Mouse (Mus musculus) forebrain, embryonic 10.5 days (tissue): ENCODE data around the gene Ifit1bl2. TPM values are rescaled to one million over a fixed set of nuclear protein-coding genes. Genes with fewer than 3 reads are reported as not detected.
"Not testable (repeated sequence)": the region's sequence is repeated elsewhere in the genome, so short reads cannot be mapped to it uniquely, and the experiment has no call there.

Experiments
- DNase-seq: peaks from one replicate; pipeline ENCODE4 v3.0.0-alpha.2; 2017; ENCODE audit warnings: low spot score; ENCODE audit errors: extremely low spot score
- H3K27ac ChIP-seq: fragments of 300-500 bp; sonication (generic); 2 replicates; pipeline ENCODE4 v1.5.1; 2016; ENCODE audit warnings: mild to moderate bottlenecking
- H3K27me3 ChIP-seq: fragments of 300-500 bp; sonication (generic); 2 replicates; pipeline ENCODE4 v1.6.1; 2016; ENCODE audit warnings: mild to moderate bottlenecking; ENCODE audit not compliant: poor library complexity, severe bottlenecking
- H3K36me3 ChIP-seq: fragments of 300-500 bp; sonication (generic); replicated peaks from 2 replicates; pipeline ENCODE4 v1.6.1; 2016; ENCODE audit warnings: mild to moderate bottlenecking, moderate library complexity
- H3K4me1 ChIP-seq: fragments of 300-500 bp; sonication (generic); 2 replicates; pipeline ENCODE4 v1.6.1; 2016
- H3K4me3 ChIP-seq: fragments of 300-500 bp; sonication (generic); 2 replicates; pipeline ENCODE4 v1.5.1; 2016; ENCODE audit warnings: mild to moderate bottlenecking, moderate library complexity
- H3K9me3 ChIP-seq: fragments of 300-500 bp; sonication (generic); 2 replicates; pipeline ENCODE4 v1.6.1; 2016; ENCODE audit warnings: mild to moderate bottlenecking, moderate library complexity
- whole genome bisulfite sequencing: fragments of 180-500 bp; shearing (Covaris S2); methylation state at CpG from one replicate; pipeline ENCODE4 v1.1.7; 2016; 5-methylcytosine and 5-hydroxymethylcytosine counted together
- polyA plus RNA-seq: library from polyadenylated mRNA; unstranded; fragments of >200 nt; fragmentation: Nextera tagmentation; extraction: Ambion mirVana; gene quantifications from 2 replicates; pipeline ENCODE4 v1.2.1, GENCODE M21; 2016

The Ifit1bl2 gene
- not detected in 2 replicates for polyA plus RNA-seq

GRCm38 (mm10) chr19:34640623-34641022 is at the start of gene Ifit1bl2, which contains the start of gene Ifit1:
Gene Ifit1bl2 (minus strand): TSS chr19:34640743.
Gene Ifit1 (plus strand): TSS chr19:34640871.
- H3K9me3 ChIP-seq: no peaks in the 10 kb centered on the region
- H3K27ac ChIP-seq: no peak within 1 kb of the TSS
- H3K27me3 ChIP-seq: no peaks in the 10 kb centered on the region
- no peak within 1 kb of the TSS for H3K4me3 ChIP-seq
- no peaks in the 10 kb centered on the region for H3K36me3 ChIP-seq
- DNase-seq: no peak
- H3K4me1 ChIP-seq: no peaks in the 10 kb centered on the region
- WGBS: 65% methylated on average over 4 of the region's 4 CpGs

DNA sequence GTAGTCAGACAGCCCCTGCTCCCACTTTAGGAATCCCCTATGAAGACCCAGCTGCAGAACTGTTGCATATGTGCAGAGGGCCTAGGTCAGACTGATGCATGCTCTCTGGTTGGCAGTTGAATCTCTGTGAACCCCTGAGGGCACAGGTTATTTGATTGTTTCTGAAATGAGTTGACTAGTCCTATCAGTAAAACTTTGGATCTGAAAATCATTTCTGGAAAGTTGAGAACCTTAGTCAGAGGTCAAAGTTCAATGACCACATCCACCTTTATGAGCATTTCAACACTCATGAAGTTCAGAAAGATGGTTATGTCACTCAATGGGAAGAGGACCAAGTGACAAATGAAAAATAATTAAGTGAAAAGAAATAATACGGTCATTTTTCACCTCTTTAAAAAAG is 45.0 kb upstream of the Ifit1bl2 start:
- Histone ChIP-seq H3K9me3 (no peaks in the 10 kb centered on the region), H3K4me1 (no peaks in the 10 kb centered on the region), H3K4me3 (no peak overlapping the region), H3K27me3 (no peaks in the 10 kb centered on the region), H3K27ac (no peak overlapping the region), H3K36me3 (no peaks in the 10 kb centered on the region)
- 95% methylated on average over 1 of the region's 1 CpGs for WGBS
- no peak for DNase-seq

DNA sequence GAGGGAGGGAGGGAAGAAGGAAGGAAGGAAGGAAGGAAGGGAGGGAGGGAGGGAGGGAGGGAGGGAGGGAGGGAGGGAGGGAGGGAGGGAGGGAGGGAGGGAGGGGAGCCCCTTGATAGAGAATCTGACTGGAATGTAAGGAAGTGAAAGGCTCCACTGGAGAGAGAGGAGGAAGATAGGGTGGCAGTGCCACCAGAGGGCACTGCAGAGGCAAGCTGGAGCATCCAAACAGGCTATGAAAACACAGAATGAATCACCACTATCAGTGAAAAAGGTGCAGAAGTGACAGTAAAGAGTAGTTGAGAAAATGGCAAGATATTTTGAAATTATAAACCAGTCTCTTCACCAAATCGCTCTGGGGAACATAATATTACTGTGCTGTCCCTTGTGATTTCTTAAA is 44.3 kb upstream of the Ifit1bl2 start:
- no peak for DNase-seq
- Histone ChIP-seq H3K27ac (no peak overlapping the region), H3K4me3 (no peak overlapping the region), H3K36me3 (no peaks in the 10 kb centered on the region), H3K27me3 (no peaks in the 10 kb centered on the region), H3K4me1 (no peaks in the 10 kb centered on the region), H3K9me3 (no peaks in the 10 kb centered on the region)
- 49% methylated on average over 1 of the region's 1 CpGs for WGBS

DNA sequence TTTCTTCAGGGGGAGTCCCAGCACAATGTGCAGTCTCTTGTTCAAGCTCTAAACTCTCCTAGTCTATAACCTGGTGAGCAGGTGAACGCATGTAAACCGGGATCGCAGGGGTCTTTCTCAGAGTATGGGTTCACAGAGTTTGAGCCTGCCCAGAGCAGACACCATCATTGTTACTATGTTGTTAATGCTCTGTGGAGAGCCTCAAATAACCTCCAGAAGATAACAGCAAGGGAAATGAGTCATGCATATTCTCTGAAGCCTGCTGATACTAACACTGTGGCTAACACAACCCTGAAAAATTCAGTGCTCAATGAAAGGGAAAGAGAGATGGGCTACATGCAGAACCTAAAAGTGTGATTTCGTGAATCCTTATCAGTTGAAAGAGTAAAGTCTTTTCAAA is 37.9 kb upstream of the Ifit1bl2 start:
- Histone ChIP-seq H3K4me3 (no peak overlapping the region), H3K9me3 (no peaks in the 10 kb centered on the region), H3K27ac (no peak overlapping the region), H3K4me1 (no peaks in the 10 kb centered on the region), H3K27me3 (no peaks in the 10 kb centered on the region), H3K36me3 (no peaks in the 10 kb centered on the region)
- 89% methylated on average over 4 of the region's 4 CpGs for WGBS
- DNase-seq: no peak

DNA sequence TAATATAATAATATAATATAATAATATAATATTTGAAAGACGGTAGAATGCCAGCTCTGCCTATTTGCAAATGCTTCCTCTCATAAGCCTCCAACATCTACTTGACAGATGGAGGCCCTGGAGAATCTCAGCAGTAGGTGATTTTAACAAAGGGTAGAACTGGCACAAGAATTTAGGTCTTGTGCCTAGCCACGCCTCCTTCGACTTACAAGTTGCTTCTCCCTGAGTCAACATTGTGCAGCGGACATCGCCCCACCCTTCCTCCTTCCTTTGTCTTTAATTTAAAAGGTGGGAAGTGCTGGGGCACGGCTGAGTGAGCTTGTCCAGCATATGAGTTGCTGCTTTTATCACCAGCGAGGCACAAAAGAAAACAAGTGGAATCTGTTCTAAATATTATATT is 32.9 kb upstream of the Ifit1bl2 start:
- Histone ChIP-seq H3K9me3 (no peaks in the 10 kb centered on the region), H3K4me1 (no peaks in the 10 kb centered on the region), H3K36me3 (no peaks in the 10 kb centered on the region), H3K4me3 (no peak overlapping the region), H3K27ac (no peak overlapping the region), H3K27me3 (no peaks in the 10 kb centered on the region)
- WGBS: 66% methylated on average over 7 of the region's 7 CpGs
- no peak for DNase-seq

GRCm38 (mm10) chr19:34666127-34666526 is 25.6 kb upstream of the Ifit1bl2 start:
- Histone ChIP-seq H3K4me3 (no peak overlapping the region), H3K9me3 (no peaks in the 10 kb centered on the region), H3K27me3 (no peaks in the 10 kb centered on the region), H3K36me3 (no peaks in the 10 kb centered on the region), H3K4me1 (peaks cover 6% of the 10 kb centered on the region), H3K27ac (no peak overlapping the region)
- DNase-seq: peak; percentile 48
- 2% methylated on average over 5 of the region's 5 CpGs for WGBS

DNA sequence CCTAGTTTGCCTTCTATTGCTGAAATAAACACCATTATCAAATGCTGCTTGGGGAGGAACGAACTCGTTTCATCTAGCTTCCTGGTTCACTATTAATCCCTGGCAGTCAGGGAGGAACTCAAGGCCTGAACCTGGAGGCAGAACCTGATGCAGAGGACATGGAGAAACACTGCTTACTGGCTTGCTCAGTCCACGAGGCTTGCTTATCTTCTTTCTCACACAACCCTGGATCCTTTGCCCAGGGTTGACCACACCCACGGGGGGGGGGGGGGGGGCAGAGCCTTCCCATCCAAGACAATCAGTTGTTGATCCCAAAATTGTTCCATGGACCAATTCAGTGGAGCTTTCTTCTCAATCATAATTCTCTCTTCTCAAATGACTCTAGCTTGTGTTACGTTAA is 22.2 kb upstream of the Ifit1bl2 start:
- 53% methylated on average over 5 of the region's 5 CpGs for WGBS
- H3K9me3 ChIP-seq: no peaks in the 10 kb centered on the region
- H3K27me3 ChIP-seq: no peaks in the 10 kb centered on the region
- DNase-seq: no peak
- H3K4me1 ChIP-seq: peaks cover 6% of the 10 kb centered on the region
- 0 out of 2 replicates have a peak overlapping the region, but pooled peaks have one; percentile 43 for H3K4me3 ChIP-seq
- no peaks in the 10 kb centered on the region for H3K36me3 ChIP-seq
- H3K27ac ChIP-seq: no peak overlapping the region

- no peaks in the 10 kb centered on the region for H3K27me3 ChIP-seq
- no peak overlapping the region for H3K27ac ChIP-seq
- 20% methylated on average over 13 of the region's 13 CpGs for WGBS
- H3K4me1 ChIP-seq: peaks cover 6% of the 10 kb centered on the region
- H3K9me3 ChIP-seq: no peaks in the 10 kb centered on the region
- DNase-seq: peak; percentile 66
- no peaks in the 10 kb centered on the region for H3K36me3 ChIP-seq
- H3K4me3 ChIP-seq: peak overlapping the region; percentile 43
Observed at GRCm38 (mm10) chr19:34662067-34662507, 21.5 kb upstream of the Ifit1bl2 start.

- H3K4me3 ChIP-seq: no peak overlapping the region
- no peaks in the 10 kb centered on the region for H3K4me1 ChIP-seq
- H3K27ac ChIP-seq: no peak overlapping the region
- H3K27me3 ChIP-seq: no peaks in the 10 kb centered on the region
- DNase-seq: no peak
- no peaks in the 10 kb centered on the region for H3K36me3 ChIP-seq
- H3K9me3 ChIP-seq: no peaks in the 10 kb centered on the region
- 38% methylated on average over 2 of the region's 2 CpGs for WGBS
Observed at GRCm38 (mm10) chr19:34656511-34657298, 16.2 kb upstream of the Ifit1bl2 start.

DNA sequence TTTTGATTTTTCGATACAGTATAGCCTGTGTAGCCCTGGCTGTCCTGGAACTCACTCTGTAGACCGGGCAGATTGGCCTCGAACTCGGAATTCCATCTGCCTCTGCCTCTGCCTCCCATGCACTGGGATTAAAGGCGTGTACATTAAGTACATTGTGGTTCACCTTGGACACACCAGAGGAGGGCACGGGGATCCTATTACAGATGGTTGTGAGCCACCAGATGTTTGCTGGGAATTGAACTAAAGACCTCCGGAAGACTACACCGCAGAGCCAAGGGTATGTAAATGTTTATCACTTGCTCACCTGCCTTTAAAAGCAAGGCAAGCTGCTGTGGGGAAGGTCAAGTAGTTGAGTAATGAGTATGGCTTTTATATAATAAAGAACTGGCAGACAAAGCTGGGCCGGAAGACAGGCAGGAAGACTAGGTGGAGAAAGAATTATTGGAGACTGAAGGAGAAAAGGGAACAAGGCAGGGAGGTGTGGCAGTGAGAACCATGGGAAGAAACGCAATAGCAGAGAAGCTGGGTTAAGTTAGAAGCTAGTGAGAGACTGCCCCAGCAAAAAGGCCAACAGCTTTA is 14.8 kb upstream of the Ifit1bl2 start:
- 87% methylated on average over 10 of the region's 10 CpGs for WGBS
- no peak for DNase-seq
- no peaks in the 10 kb centered on the region for H3K36me3 ChIP-seq
- H3K27ac ChIP-seq: no peak overlapping the region
- H3K4me1 ChIP-seq: no peaks in the 10 kb centered on the region
- H3K4me3 ChIP-seq: no peak overlapping the region
- H3K27me3 ChIP-seq: no peaks in the 10 kb centered on the region
- H3K9me3 ChIP-seq: no peaks in the 10 kb centered on the region

- 91% methylated on average over 6 of the region's 6 CpGs for WGBS
- Histone ChIP-seq H3K27me3 (no peaks in the 10 kb centered on the region), H3K27ac (no peak overlapping the region), H3K36me3 (no peaks in the 10 kb centered on the region), H3K9me3 (no peaks in the 10 kb centered on the region), H3K4me1 (no peaks in the 10 kb centered on the region), H3K4me3 (no peak overlapping the region)
- DNase-seq: no peak
Observed at GRCm38 (mm10) chr19:34650997-34651396, 10.5 kb upstream of the Ifit1bl2 start.

GRCm38 (mm10) chr19:34650276-34650675 is 9.7 kb upstream of the Ifit1bl2 start:
- H3K4me1 ChIP-seq: no peaks in the 10 kb centered on the region
- H3K36me3 ChIP-seq: no peaks in the 10 kb centered on the region
- no peaks in the 10 kb centered on the region for H3K9me3 ChIP-seq
- 99% methylated on average over 3 of the region's 3 CpGs for WGBS
- H3K4me3 ChIP-seq: no peak overlapping the region
- H3K27ac ChIP-seq: no peak overlapping the region
- H3K27me3 ChIP-seq: no peaks in the 10 kb centered on the region
- DNase-seq: no peak

- not testable (repeated sequence) for H3K27ac ChIP-seq, DNase-seq, H3K9me3 ChIP-seq, H3K4me3 ChIP-seq, H3K4me1 ChIP-seq, H3K36me3 ChIP-seq, H3K27me3 ChIP-seq
- 91% methylated on average over 8 of the region's 8 CpGs for WGBS
Observed at GRCm38 (mm10) chr19:34647630-34648029, 7.1 kb upstream of the Ifit1bl2 start.
